Mouse (Mus musculus) thymus, adult 2 months (tissue): ENCODE measurements around the gene Rasa2. TPM values are rescaled to one million over a fixed set of nuclear protein-coding genes. Genes with fewer than 3 reads are reported as not detected.

Experiments used
- DNase-seq: peaks from one replicate; pipeline ENCODE4 v3.0.0; 2021
- H3K27ac ChIP-seq: fragments of 200-500 bp; 2 replicates; pipeline ENCODE4 v1.5.1; 2012; ENCODE audit warnings: low read length, control low read depth; ENCODE audit not compliant: control insufficient read depth, insufficient read depth
- H3K27me3 ChIP-seq: fragments of 200-500 bp; 2 replicates; pipeline ENCODE4 v1.6.1; 2012; ENCODE audit warnings: mild to moderate bottlenecking, low read length, moderate library complexity, mixed read lengths; ENCODE audit not compliant: control insufficient read depth, insufficient read depth
- H3K36me3 ChIP-seq: fragments of 200-500 bp; 2 replicates; pipeline ENCODE4 v1.6.1; 2012; ENCODE audit warnings: mild to moderate bottlenecking, low read length, moderate library complexity; ENCODE audit not compliant: control insufficient read depth, insufficient read depth
- H3K4me1 ChIP-seq: fragments of 200-500 bp; replicated peaks from 2 replicates; pipeline ENCODE4 v1.6.1; 2012; ENCODE audit warnings: low read length; ENCODE audit not compliant: control insufficient read depth, insufficient read depth
- H3K4me3 ChIP-seq: fragments of 200-500 bp; 2 replicates; pipeline ENCODE4 v1.5.1; 2012; ENCODE audit warnings: mild to moderate bottlenecking, low read length, control low read depth, moderate library complexity; ENCODE audit not compliant: control insufficient read depth, insufficient read depth
- CTCF ChIP-seq: fragments of 200-500 bp; IDR thresholded peaks from 2 replicates; pipeline ENCODE4 v1.5.1; 2012; ENCODE audit warnings: mild to moderate bottlenecking, control low read depth, low read length, moderate library complexity, borderline replicate concordance; ENCODE audit not compliant: control insufficient read depth, poor library complexity, insufficient read depth; ENCODE audit errors: extremely low read depth
- POLR2A ChIP-seq: fragments of 200-500 bp; IDR thresholded peaks from 2 replicates; pipeline ENCODE4 v1.6.1; 2012; ENCODE audit warnings: mild to moderate bottlenecking, low read length, control low read depth, moderate library complexity; ENCODE audit not compliant: control insufficient read depth, poor library complexity, insufficient read depth; ENCODE audit errors: extremely low read depth
- WGBS: fragments of 180-500 bp; shearing (Covaris S2); methylation state at CpG from one replicate; pipeline ENCODE4 v1.1.7; 2018; 5-methylcytosine and 5-hydroxymethylcytosine counted together
- polyA plus RNA-seq: library from polyadenylated mRNA; depleted of rRNA; stranded (reverse); fragments of >200 nt; gene quantifications from 2 replicates; pipeline ENCODE4 v1.2.3, GENCODE M21; 2012

Gene Rasa2
- polyA plus RNA-seq, 1 experiment: 7.4 TPM

GRCm38 (mm10) chr9:96592670-96593600, 38.5 kb downstream of the Rasa2 start:
- 96% methylated on average over 11 of the region's 11 CpGs for WGBS
- DNase-seq: no peak
- no peak for TF ChIP-seq POLR2A
- no peaks in the 10 kb centered on the region for H3K4me1 ChIP-seq
- no peak overlapping the region for H3K27ac ChIP-seq
- H3K27me3 ChIP-seq: no peaks in the 10 kb centered on the region
- peaks cover 32% of the 10 kb centered on the region for H3K36me3 ChIP-seq
- H3K4me3 ChIP-seq: no peak overlapping the region

- TF ChIP-seq POLR2A: no peak
- no peaks in the 10 kb centered on the region for H3K27me3 ChIP-seq
- 96% methylated on average over 5 of the region's 5 CpGs for WGBS
- DNase-seq: no peak
- no peak overlapping the region for H3K4me3 ChIP-seq
- peaks cover 32% of the 10 kb centered on the region for H3K36me3 ChIP-seq
- H3K27ac ChIP-seq: no peak overlapping the region
- 0 out of 2 replicates have a peak, but pooled peaks cover under 1% of the 10 kb centered on the region for H3K4me1 ChIP-seq
Measured at GRCm38 (mm10) chr9:96589346-96589745, 42.1 kb downstream of the Rasa2 start.

- WGBS: 7% methylated on average over 2 of the region's 2 CpGs
- Histone ChIP-seq H3K4me1 (peaks cover 6% of the 10 kb centered on the region), H3K27ac (no peak overlapping the region), H3K36me3 (peaks cover 5% of the 10 kb centered on the region), H3K4me3 (no peak overlapping the region), H3K27me3 (no peaks in the 10 kb centered on the region)
- TF ChIP-seq CTCF: no peak
- no peak for TF ChIP-seq POLR2A
- DNase-seq: no peak
Measured at GRCm38 (mm10) chr9:96583496-96583895, 47.9 kb downstream of the Rasa2 start.

GRCm38 (mm10) chr9:96583076-96583475, 48.3 kb downstream of the Rasa2 start:
- peaks cover 5% of the 10 kb centered on the region for H3K36me3 ChIP-seq
- H3K27ac ChIP-seq: no peak overlapping the region
- WGBS: 1% methylated on average over 2 of the region's 2 CpGs
- DNase-seq: peak; percentile 18
- TF ChIP-seq POLR2A (no peak), CTCF (no peak)
- peaks cover 6% of the 10 kb centered on the region for H3K4me1 ChIP-seq
- H3K27me3 ChIP-seq: no peaks in the 10 kb centered on the region
- no peak overlapping the region for H3K4me3 ChIP-seq

- DNase-seq: no peak
- Histone ChIP-seq H3K4me1 (peaks cover 6% of the 10 kb centered on the region), H3K36me3 (peaks cover 15% of the 10 kb centered on the region), H3K27ac (no peak overlapping the region), H3K27me3 (no peaks in the 10 kb centered on the region), H3K4me3 (no peak overlapping the region)
- 72% methylated on average over 4 of the region's 4 CpGs for WGBS
- TF ChIP-seq CTCF (no peak), POLR2A (no peak)
Measured at GRCm38 (mm10) chr9:96578190-96578589, 53.2 kb downstream of the Rasa2 start.

GRCm38 (mm10) chr9:96577674-96578073, 53.7 kb downstream of the Rasa2 start:
- Histone ChIP-seq H3K4me3 (no peak overlapping the region), H3K4me1 (peaks cover 4% of the 10 kb centered on the region), H3K36me3 (peaks cover 18% of the 10 kb centered on the region), H3K27ac (no peak overlapping the region), H3K27me3 (no peaks in the 10 kb centered on the region)
- DNase-seq: no peak
- TF ChIP-seq CTCF (no peak), POLR2A (no peak)
- 44% methylated on average over 6 of the region's 6 CpGs for WGBS
